Mouse (Mus musculus): ENCODE results near the gene Lck. TPM values are rescaled to one million over a fixed set of nuclear protein-coding genes. Genes with fewer than 3 reads are reported as not detected.
"Not testable (repeated sequence)": the region's sequence is repeated elsewhere in the genome, so short reads cannot be mapped to it uniquely, and the experiment has no call there.

Lck gene
- polyA plus RNA-seq, 2 experiments: 6.3 to 9.9 TPM

DNA sequence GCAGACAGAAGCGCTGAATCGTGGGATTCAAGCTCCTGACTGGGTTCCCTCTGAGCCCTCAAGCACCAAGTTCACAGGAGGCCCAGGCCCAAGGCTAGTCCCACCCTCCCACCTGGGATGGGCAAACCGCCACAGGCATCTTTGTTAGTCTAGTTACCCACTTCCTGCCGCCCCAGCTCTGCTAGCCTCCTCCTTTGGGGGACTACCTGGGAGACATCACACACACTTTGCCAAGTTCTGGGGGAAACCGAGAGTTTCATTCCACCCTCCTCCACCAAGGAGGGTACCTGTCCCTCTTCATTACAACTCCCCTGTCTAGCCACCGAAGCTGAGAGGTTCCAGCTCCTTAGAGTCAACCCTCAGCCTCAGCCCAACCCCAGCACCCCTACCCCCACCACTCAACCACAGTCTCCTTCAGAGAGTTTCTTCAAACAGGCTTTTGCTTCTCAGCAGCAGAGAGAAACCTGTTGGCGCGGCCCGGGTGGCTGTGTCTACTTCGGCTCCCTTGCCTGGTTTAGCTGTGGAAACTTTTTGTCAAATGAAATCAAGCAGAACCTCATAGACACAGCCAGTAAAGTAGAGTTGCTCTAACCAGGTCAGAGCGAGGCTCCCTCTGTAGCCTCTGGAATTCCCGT lies 15.0 kb downstream of the Lck start:
- 83% methylated on average over 12 of the region's 12 CpGs for WGBS
- H3K9me3 ChIP-seq (ENCODE audit: control insufficient read depth, low read length): no peaks in the 10 kb centered on the region
- no peak for ATAC-seq (ENCODE audit: low FRiP score, low read depth)

GRCm38 (mm10) chr4:129557256-129557808 lies 16.1 kb downstream of the Lck start:
- H3K27ac ChIP-seq (replicated peaks; ENCODE audit: low read depth, low read length): 0 out of 2 replicates have a peak overlapping the region, but pooled peaks have one; percentile 67
- peak overlapping the region; percentile 78 for H3K4me2 ChIP-seq (replicated peaks; ENCODE audit: low read depth, low read length, severe bottlenecking)
- H3K4me3 ChIP-seq (replicated peaks; ENCODE audit: low read length): peak overlapping the region; percentile 41
- no peaks in the 10 kb centered on the region for H3K36me3 ChIP-seq (ENCODE audit: control insufficient read depth, insufficient read depth, low read length)
- TF ChIP-seq POLR2A (IDR thresholded peaks at IDR 0.05; ENCODE audit: borderline replicate concordance, extremely low read depth, insufficient read depth, insufficient read length): no peak
- ATAC-seq (ENCODE audit: low FRiP score, low read depth) (no peak), DNase-seq (ENCODE audit: low spot score) (no peak)
- H3K9me3 ChIP-seq (ENCODE audit: control insufficient read depth, low read length): no peaks in the 10 kb centered on the region
- WGBS: 72% methylated on average over 9 of the region's 9 CpGs
- H3K4me1 ChIP-seq (ENCODE audit: control insufficient read depth, insufficient read depth, low read length): peaks cover 12% of the 10 kb centered on the region; the same call in 1 of the 2 replicates
- no peaks in the 10 kb centered on the region for H3K27me3 ChIP-seq (ENCODE audit: control insufficient read depth, insufficient read depth, low read length)
- H3K9ac ChIP-seq (ENCODE audit: low read depth, low read length, severe bottlenecking): peak overlapping the region; percentile 51

More for the DNA sequence above, 15.0 kb downstream of the Lck start:
- H3K27ac ChIP-seq (replicated peaks; ENCODE audit: low read depth, low read length): no peak overlapping the region
- no peaks in the 10 kb centered on the region for H3K36me3 ChIP-seq (ENCODE audit: control insufficient read depth, insufficient read depth, low read length)
- no peak for TF ChIP-seq POLR2A (IDR thresholded peaks at IDR 0.05; ENCODE audit: borderline replicate concordance, extremely low read depth, insufficient read depth, insufficient read length)
- no peak for DNase-seq (ENCODE audit: low spot score)
- H3K4me3 ChIP-seq (replicated peaks; ENCODE audit: low read length): no peak overlapping the region
- H3K4me2 ChIP-seq (replicated peaks; ENCODE audit: low read depth, low read length, severe bottlenecking): no peak overlapping the region
- 0 out of 2 replicates have a peak overlapping the region, but pooled peaks have one; percentile 21 for H3K9ac ChIP-seq (ENCODE audit: low read depth, low read length, severe bottlenecking)
- peaks cover 12% of the 10 kb centered on the region; the same call in 1 of the 2 replicates for H3K4me1 ChIP-seq (ENCODE audit: control insufficient read depth, insufficient read depth, low read length)
- H3K27me3 ChIP-seq (ENCODE audit: control insufficient read depth, insufficient read depth, low read length): no peaks in the 10 kb centered on the region

GRCm38 (mm10) chr4:129556532-129557223 lies 16.8 kb downstream of the Lck start:
- H3K27ac ChIP-seq (replicated peaks; ENCODE audit: low read depth, low read length): peak overlapping the region; percentile 67
- TF ChIP-seq POLR2A (IDR thresholded peaks at IDR 0.05; ENCODE audit: borderline replicate concordance, extremely low read depth, insufficient read depth, insufficient read length): 0 out of 2 replicates have a peak, but pooled peaks have one; percentile 11
- H3K9me3 ChIP-seq (ENCODE audit: control insufficient read depth, low read length): no peaks in the 10 kb centered on the region
- H3K4me1 ChIP-seq (ENCODE audit: control insufficient read depth, insufficient read depth, low read length): peaks cover 12% of the 10 kb centered on the region; the same call in 1 of the 2 replicates
- H3K9ac ChIP-seq (ENCODE audit: low read depth, low read length, severe bottlenecking): peak overlapping the region; percentile 51
- H3K4me2 ChIP-seq (replicated peaks; ENCODE audit: low read depth, low read length, severe bottlenecking): peak overlapping the region; percentile 78
- DNase-seq (ENCODE audit: low spot score) (peak; percentile 92), ATAC-seq (ENCODE audit: low FRiP score, low read depth) (peak; percentile 91)
- H3K36me3 ChIP-seq (ENCODE audit: control insufficient read depth, insufficient read depth, low read length): no peaks in the 10 kb centered on the region
- H3K27me3 ChIP-seq (ENCODE audit: control insufficient read depth, insufficient read depth, low read length): no peaks in the 10 kb centered on the region
- WGBS: 7% methylated on average over 33 of the region's 33 CpGs
- peak overlapping the region; percentile 41 for H3K4me3 ChIP-seq (replicated peaks; ENCODE audit: low read length)

DNA sequence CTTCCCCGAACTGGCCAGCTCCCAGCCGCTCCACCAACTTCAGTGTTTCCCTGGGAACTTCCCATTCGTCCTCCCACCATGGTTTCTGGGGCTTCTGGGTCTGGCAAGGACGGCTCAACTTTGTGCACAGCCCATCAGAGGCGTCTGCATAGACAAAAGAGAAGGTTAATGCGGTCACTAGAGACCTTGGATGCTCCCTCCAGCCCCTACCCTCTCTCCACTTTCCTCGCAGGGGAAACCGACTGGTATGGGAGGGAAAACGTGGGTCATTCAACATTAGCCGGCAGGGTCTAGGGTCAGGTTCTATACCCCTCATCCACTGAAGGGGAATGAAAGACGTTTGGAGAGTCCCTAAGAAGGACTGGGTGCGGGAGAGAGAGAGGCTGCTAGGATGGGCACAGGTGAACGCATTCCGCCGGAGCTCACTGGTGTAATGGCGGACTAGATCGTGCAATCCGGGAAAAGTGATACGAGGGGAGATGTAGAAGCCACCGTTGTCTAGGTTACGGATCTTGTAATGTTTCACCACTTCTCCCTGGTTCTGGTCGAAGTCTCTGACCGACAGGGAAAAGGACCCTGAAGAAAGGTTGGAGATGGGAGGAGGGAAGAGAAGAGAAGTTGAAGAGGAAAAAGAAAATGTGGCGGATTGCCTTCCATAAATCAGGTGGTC lies 17.4 kb downstream of the Lck start:
- peak overlapping the region; percentile 78 for H3K4me2 ChIP-seq (replicated peaks; ENCODE audit: low read depth, low read length, severe bottlenecking)
- no peaks in the 10 kb centered on the region for H3K9me3 ChIP-seq (ENCODE audit: control insufficient read depth, low read length)
- H3K4me3 ChIP-seq (replicated peaks; ENCODE audit: low read length): peak overlapping the region; percentile 41
- no peak for TF ChIP-seq POLR2A (IDR thresholded peaks at IDR 0.05; ENCODE audit: borderline replicate concordance, extremely low read depth, insufficient read depth, insufficient read length)
- peaks cover 12% of the 10 kb centered on the region; the same call in 1 of the 2 replicates for H3K4me1 ChIP-seq (ENCODE audit: control insufficient read depth, insufficient read depth, low read length)
- H3K27ac ChIP-seq (replicated peaks; ENCODE audit: low read depth, low read length): peak overlapping the region; percentile 22; the same call in 1 of the 2 replicates
- no peaks in the 10 kb centered on the region for H3K27me3 ChIP-seq (ENCODE audit: control insufficient read depth, insufficient read depth, low read length)
- no peak for DNase-seq (ENCODE audit: low spot score)
- peak overlapping the region; percentile 51 for H3K9ac ChIP-seq (ENCODE audit: low read depth, low read length, severe bottlenecking)
- peak; percentile 65 for ATAC-seq (ENCODE audit: low FRiP score, low read depth)
- 0% methylated on average over 24 of the region's 24 CpGs for WGBS
- no peaks in the 10 kb centered on the region for H3K36me3 ChIP-seq (ENCODE audit: control insufficient read depth, insufficient read depth, low read length)

GRCm38 (mm10) chr4:129555421-129555861 lies 18.0 kb downstream of the Lck start:
- Histone ChIP-seq H3K36me3 (ENCODE audit: control insufficient read depth, insufficient read depth, low read length) (no peaks in the 10 kb centered on the region), H3K9ac (ENCODE audit: low read depth, low read length, severe bottlenecking) (peak overlapping the region; percentile 51), H3K9me3 (ENCODE audit: control insufficient read depth, low read length) (no peaks in the 10 kb centered on the region), H3K27me3 (ENCODE audit: control insufficient read depth, insufficient read depth, low read length) (no peaks in the 10 kb centered on the region), H3K4me2 (replicated peaks; ENCODE audit: low read depth, low read length, severe bottlenecking) (peak overlapping the region; percentile 78), H3K4me1 (ENCODE audit: control insufficient read depth, insufficient read depth, low read length) (peaks cover 12% of the 10 kb centered on the region; the same call in 1 of the 2 replicates), H3K4me3 (replicated peaks; ENCODE audit: low read length) (peak overlapping the region; percentile 41), H3K27ac (replicated peaks; ENCODE audit: low read depth, low read length) (no peak overlapping the region)
- ATAC-seq (ENCODE audit: low FRiP score, low read depth) (no peak), DNase-seq (ENCODE audit: low spot score) (no peak)
- WGBS: 2% methylated on average over 16 of the region's 16 CpGs
- no peak for TF ChIP-seq POLR2A (IDR thresholded peaks at IDR 0.05; ENCODE audit: borderline replicate concordance, extremely low read depth, insufficient read depth, insufficient read length)

DNA sequence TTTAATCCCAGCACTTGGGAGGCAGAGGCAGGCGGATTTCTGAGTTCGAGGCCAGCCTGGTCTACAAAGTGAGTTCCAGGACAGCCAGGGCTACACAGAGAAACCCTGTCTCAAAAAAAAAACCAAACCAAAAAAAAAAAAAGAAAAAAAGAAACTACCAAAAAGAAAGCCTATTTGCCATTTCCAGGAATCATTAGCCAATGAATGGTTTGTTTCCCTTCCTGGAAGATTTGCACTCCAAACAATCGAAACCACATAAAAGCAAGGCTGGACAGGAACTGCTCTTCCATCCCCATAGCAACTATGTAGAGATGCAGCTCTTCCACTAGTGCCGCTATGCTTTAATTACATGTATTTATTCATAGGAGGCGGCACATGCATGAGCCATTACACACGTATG lies 18.9 kb downstream of the Lck start:
- H3K4me2 ChIP-seq (replicated peaks; ENCODE audit: low read depth, low read length, severe bottlenecking); H3K27ac ChIP-seq (replicated peaks; ENCODE audit: low read depth, low read length); H3K27me3 ChIP-seq (ENCODE audit: control insufficient read depth, insufficient read depth, low read length); H3K36me3 ChIP-seq (ENCODE audit: control insufficient read depth, insufficient read depth, low read length); H3K9me3 ChIP-seq (ENCODE audit: control insufficient read depth, low read length); ATAC-seq (ENCODE audit: low FRiP score, low read depth); H3K9ac ChIP-seq (ENCODE audit: low read depth, low read length, severe bottlenecking); DNase-seq (ENCODE audit: low spot score); H3K4me3 ChIP-seq (replicated peaks; ENCODE audit: low read length): not testable (repeated sequence)
- WGBS: 90% methylated on average over 5 of the region's 6 CpGs
- peaks cover 12% of the 10 kb centered on the region; the same call in 1 of the 2 replicates for H3K4me1 ChIP-seq (ENCODE audit: control insufficient read depth, insufficient read depth, low read length)
